Mouse (Mus musculus): ENCODE results near the gene Shisa2.
"Not testable (repeated sequence)": the region's sequence is repeated elsewhere in the genome, so short reads cannot be mapped to it uniquely, and the experiment has no call there.

Gene Shisa2

DNA sequence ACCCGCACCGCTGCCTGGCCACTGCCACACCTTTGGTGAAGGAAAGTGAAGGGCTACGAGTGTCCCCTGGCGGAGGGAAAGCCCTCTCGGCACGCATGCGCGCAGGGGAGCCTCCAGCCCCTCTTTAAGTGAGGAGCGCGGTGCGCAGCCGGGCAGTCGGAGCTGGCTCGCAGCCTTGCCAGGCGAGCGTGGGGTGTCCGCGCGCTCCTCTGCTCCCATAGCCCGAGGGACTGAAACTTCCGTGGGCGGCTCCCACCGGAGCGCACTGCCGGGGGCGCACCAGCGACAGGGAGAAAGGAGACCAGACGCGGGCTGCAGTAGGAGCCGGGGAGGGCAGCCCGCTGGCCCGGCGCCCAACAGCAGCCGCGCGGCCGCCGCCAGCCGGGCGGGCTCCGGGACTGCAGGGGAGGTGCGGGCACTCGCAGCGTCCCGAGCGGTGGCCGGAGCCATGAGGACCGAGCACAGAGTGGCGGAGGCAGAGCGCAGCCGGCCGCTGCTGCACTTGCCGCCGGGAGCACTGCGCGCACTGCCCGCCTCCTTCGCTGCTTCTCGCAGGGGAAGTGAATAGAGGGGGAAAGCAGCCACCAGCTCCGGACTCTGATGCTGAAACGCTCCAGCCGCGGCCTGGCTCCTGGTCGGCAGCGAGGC, at the start of gene Shisa2:
TSS of gene Shisa2 (plus strand) at position 151 of the 648 bp plus-strand sequence.
- peak in 1 of 2 experiments; percentile 12 for DNase-seq

DNA sequence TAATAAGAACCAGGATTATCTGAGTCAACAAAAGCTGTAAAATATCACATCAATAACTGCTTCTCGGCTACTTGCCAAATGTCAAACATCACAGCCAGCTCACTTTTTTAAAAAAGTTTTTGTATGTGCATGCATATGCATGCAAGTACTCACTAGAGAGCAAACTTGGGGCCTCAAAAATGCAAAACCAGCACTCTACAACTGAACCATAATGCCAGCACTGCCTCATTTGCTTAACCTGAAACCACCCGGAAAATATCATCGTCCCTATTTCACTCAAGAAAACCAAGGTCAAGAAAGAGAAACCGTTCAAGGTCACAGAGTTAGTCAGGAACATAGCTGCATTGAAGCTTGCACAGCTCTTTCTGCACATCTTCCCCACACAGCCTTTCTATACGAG, 48.7 kb upstream of the Shisa2 start:
- no peak for DNase-seq

- DNase-seq = peak; percentile 57 to 65
Observed at GRCm38 (mm10) chr14:59590614-59591013, 34.5 kb upstream of the Shisa2 start.

GRCm38 (mm10) chr14:59591901-59592300, 33.2 kb upstream of the Shisa2 start:
- no peak for DNase-seq

DNA sequence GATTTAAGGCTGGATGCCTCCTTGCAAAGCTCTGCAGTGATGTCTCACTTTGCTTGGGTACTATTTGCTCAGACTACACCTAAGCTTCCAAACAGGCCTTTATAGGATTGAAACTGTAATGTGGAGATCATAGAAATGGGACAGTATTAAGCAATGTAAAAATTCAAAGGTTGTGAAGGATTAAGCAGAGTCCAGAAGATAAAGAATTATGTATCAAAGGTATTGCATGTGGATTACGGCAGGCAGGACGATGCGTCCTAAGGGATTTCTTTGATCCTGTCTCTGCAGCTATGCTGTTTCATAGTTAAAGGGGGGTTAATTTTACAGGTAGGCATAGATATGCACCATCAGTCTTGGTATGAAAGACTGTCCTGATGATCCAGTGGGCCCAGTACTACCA, 32.5 kb upstream of the Shisa2 start:
- no peak for DNase-seq

DNA sequence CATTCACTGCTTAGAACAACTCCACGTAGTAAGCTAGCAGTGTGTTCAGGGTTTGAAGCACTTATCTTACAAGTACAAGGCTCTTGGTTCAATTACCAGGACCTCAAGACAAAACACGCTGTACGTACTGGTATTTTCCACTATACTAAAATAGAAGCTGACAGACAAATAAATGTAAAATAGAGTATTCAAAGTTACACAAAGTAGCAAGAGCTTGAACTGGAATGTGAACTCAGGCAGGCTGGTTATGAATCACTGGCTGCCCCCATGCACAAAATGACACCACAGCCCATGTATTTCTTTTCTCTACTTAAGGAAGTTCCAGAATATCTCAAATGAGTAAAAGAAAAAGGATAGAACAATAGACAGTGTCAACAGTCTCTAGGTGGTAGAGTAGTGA, 30.1 kb upstream of the Shisa2 start:
- DNase-seq = no peak

DNA sequence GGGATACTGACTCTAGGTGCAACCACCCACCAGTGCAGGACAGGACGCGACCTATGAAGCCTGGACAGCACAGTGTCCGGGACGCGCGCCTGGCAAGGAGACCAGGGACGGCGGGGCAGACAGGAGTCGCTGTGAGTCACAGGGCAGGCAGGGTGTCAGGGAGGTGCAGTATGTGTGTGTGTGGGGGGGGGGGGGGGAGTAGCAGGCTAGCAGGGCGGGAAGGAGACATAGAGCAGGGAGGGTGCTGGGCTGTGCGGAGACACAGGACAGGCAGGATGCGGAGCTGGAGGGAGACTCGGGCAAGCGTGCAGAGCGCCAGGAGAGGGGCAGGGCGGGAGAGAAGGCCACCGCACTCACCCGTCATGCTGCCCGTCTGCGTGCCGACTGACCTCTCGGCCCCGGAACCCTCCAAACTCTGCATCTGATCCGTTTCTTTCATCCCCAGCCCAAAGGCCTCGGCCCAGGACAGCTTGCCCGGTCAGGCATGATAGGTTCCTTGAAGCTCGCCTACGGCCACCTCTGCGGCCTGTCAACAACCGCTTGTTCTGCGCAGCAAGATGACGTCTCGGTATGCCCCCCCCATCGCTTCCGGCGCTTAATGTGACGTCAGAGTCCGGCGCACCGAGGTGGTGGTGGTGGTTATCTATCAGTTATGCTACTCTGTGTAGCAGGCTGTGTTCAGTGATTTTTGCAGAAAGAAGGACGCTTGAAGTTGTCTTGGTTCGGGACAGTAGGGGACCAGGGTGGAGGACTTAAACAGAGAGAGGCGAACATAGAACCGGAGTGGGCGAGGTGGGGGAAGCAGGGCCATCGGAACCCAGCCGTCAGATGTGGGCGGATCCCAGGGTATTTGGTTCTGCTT, 27.5 kb upstream of the Shisa2 start, which contains the start of gene Cdadc1:
TSS of gene Cdadc1 (minus strand) at position 562 of the 862 bp plus-strand sequence.
- DNase-seq = peak; percentile 100

GRCm38 (mm10) chr14:59598260-59598627, 26.9 kb upstream of the Shisa2 start:
- no peak for DNase-seq

DNA sequence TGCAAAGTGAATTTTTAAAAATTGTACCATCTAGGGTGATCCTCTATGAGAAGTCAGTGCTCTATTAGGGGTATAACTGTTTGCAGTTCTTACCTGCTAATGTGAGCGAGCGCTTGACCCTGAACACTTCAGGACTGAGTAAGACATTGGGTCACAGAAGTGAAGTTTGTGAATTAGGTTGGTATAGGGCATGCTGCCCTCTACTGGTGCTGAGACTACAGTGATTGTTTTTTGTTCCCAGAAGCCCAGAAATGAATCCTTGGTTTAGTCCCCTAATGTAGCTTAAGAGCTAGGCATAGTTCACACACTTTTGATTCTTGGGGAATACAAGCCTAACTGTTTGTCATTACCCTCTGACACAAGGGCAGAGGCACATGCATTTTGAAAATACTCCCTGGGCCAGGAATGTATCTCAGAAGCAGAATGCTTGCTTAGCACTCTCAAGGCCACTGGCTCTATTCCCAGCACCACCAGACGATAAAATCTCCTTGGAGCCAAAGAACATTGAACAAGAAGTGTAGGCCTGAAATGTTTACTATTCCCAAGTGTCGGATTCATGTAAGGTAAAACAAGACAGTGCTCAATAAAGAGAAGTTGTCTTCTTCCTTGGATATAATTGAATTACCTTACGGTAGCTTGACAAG, 21.0 kb upstream of the Shisa2 start:
- DNase-seq = peak; percentile 40 to 45

DNA sequence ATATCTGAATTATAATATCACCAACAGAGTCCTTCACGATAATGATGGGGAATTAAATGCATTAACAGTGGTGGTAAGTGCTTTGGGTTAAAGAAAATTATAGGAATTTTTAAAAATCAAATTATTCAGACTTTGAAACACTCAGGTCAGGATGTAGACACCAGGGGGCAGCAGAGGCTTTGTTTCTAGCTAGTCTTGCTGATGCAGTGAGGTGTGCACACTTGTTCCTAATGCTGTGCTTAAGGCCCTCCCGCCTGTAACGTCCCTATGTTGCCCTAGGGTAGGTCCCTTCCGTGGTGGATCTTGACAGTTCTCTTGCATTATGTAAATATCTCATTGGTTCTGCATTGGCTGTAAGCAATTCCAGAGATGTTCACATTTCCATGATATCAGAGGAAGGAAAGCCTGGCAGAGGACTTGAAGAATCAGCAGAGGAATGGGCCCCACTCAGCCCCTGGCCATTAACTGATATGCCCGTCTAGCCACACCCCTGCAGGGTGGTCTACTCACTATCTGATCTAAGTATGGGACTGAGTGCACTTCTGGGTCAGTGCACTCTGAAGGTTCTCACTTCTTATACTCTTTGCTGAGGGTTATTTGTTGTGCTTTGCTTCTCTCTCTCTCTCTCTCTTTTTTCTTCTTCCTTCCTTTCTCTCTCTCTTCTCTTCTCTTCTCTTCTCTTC, 19.3 kb upstream of the Shisa2 start:
- DNase-seq = peak; percentile 84 to 86

DNA sequence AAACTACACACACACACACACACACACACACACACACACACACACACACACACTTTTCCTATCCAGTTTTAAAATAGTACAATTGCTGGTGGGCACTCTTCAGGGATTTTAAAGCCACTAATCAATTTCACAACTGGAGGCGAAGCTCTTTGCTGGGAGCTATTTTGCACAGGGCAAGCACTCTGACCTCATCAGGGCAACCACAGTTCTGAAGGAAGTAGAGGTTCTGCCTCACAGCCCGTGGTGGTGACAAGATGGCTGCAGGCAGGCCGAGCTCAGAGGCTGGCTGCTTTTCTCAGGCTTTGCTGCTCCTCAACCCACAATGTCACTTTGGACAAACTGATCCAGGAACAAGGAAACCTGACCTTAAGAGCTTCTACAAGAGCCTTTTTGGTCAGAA, 18.1 kb upstream of the Shisa2 start:
- no peak for DNase-seq

- peak; percentile 58 to 61 for DNase-seq
Observed at GRCm38 (mm10) chr14:59612920-59613625, 12.0 kb upstream of the Shisa2 start.

- DNase-seq = not testable (repeated sequence)
Observed at GRCm38 (mm10) chr14:59614149-59614548, 11.0 kb upstream of the Shisa2 start.

DNA sequence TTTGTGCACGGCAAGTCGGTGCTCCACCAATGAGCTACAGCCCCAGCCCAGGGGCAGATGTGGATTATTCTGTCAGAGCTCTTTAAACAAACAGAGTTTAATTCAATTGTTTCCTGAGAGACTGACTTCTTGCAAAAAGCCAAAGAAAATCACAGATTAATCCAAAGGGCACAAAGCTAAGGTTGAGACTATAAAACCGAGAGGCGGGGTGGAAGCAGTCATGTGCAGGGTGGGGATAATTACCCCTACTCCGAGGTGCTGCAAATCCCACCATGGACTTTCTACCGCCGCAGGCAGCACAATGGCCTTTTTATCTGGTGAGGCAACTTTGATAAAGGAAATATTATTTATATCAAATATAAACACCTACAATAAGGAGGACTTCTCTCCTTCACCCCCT, 8.3 kb upstream of the Shisa2 start:
- DNase-seq = no peak

DNA sequence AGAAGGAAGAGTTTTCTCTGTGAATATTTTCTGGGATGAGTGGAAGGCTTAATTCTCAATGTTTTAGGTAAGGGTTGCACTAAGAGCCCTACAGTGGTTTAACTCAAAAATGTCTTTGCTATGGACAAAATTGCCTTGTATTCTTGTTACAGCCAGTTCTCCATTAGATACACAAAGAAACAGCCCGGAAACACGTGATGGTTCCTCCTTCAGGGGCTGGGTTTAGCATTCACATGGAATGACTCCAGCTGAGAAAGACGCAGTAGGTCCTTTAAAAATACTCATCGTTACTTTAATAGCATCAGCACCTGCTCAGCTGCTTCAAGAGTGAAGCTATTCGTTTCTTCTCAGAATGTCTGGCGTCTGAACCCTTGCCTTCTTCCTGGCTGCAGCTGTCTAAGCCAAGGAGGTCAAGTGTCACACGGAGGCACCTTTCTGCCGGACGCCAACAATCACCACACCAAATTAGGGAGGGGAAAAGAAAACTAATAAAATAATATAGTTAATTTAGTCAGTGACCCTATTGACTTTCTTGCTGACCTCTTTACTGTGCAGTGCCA, 702 bp upstream of the Shisa2 start:
- no peak for DNase-seq

DNA sequence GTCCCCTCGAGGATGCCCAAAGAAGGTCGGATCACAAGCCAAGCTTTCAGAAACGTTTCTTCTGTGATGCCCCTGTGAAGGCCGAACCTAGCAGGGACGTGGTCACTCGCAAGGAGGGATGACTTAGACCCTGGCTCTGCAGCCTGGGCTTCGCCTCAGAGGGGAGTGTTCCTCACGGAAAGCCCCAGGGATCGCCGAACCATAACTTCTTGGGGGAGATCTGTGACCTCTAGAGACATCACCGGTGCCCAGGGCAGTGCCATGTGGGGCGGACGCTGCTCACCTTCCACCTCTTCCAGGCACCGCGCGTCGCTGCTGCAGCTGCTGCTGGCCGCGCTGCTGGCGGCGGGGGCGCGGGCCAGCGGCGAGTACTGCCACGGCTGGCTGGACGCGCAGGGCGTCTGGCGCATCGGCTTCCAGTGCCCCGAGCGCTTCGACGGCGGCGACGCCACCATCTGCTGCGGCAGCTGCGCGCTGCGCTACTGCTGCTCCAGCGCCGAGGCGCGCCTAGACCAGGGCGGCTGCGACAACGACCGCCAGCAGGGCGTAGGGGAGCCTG, 777 bp downstream of the Shisa2 start:
- DNase-seq = peak in 1 of 2 experiments; percentile 3

GRCm38 (mm10) chr14:59626711-59627110, 1.6 kb downstream of the Shisa2 start:
- DNase-seq = no peak

GRCm38 (mm10) chr14:59627142-59627680, 2.1 kb downstream of the Shisa2 start:
- no peak for DNase-seq

DNA sequence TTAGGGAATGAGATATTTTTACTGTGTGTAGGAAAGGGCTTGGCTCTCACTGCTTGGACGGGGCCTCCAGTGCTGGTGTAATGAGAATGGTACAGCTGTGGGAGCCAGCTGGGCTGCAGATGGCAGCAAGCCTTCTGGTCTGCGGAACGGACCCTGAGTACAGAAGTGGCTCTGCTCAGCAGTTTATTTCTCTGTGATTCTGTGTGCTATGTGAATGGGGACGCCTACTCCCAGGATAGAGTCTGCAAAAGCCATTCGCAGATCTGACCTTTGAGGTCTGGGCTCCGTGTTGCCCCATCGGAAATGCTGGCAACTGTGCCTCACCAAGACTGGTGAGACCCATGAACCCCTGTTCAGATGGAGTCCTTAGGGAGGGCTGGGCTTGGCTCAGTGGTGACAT, 2.7 kb downstream of the Shisa2 start:
- DNase-seq = no peak

DNA sequence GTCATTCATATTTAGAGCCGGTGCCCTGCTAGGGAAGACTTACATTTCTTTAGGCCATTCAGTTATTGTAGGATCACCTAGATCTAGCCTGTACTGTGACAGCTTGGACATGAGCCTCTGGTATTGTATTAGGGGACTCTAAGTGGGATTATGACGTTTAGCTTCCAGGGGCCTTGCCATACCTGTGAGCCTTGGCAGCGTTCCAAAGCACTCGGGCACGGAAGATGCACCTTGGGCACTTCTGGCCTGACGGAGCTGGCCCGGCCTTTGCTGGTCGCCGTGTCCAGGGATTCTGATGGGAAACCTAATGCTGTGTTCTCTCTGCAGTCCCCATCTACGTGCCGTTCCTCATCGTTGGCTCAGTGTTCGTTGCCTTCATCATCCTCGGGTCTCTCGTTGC, 4.2 kb downstream of the Shisa2 start:
- no peak for DNase-seq

DNA sequence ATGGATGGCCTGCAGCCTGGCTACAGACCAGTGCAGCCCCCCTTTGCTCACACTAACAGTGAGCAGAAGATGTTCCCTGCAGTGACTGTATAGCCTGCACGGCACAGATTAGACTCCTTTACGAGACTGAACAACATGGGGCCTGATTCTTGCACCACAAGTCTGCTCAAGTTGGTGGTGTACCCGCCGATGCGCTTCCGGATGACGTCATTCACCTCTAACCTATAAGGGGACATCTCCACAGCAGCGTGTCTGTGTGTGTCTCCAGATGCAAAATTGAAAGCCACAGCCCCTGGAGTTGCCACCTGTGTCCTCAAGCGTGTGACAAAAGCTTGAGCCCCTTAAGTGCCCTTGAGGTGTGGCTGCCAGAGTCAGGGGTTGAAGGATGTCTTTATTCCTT, 5.0 kb downstream of the Shisa2 start:
- no peak for DNase-seq

DNA sequence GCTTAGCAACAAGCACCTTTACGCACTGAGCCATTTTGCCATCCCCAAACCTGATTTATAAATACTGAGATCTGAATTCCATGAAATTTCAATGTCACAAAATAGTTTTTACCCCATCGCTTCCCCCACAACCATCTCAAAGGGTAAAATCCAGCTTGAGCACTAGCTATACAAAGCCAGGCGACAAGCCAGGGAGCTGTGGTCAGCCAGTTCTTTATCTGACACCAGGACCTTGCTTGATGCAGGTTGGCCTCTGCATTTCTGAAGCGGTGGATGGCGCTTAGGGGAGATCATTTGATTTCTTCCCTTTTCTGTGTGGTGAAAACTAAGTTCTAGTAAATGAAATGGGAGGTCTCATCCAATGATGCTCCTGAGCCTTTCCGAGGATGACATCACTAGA, 7.0 kb downstream of the Shisa2 start:
- DNase-seq = no peak

All from B cell, adult 2 months (primary cell).